Mouse (Mus musculus) thymus, adult 18-20 months (tissue): ENCODE results near the gene Sgip1.

Experiments used
- DNase-seq, 2 experiments: peaks; one replicate each; pipeline ENCODE4 v3.0.0; 2022; ENCODE audit warnings: mixed read lengths in 2 of 2

The Sgip1 gene

GRCm38 (mm10) chr4:102900166-102900565, 159.1 kb downstream of the Sgip1 start:
- DNase-seq, result peak in 1 of 2 experiments; percentile 9

- DNase-seq, result no peak
Observed at GRCm38 (mm10) chr4:102907843-102908427, 166.8 kb downstream of the Sgip1 start.

- DNase-seq, result no peak
Observed at GRCm38 (mm10) chr4:102910191-102910590, 169.1 kb downstream of the Sgip1 start.

- no peak for DNase-seq
Observed at GRCm38 (mm10) chr4:102913176-102913575, 172.1 kb downstream of the Sgip1 start.

GRCm38 (mm10) chr4:102913700-102914327, 172.7 kb downstream of the Sgip1 start:
- no peak for DNase-seq

- no peak for DNase-seq
Observed at GRCm38 (mm10) chr4:102918191-102918590, 177.1 kb downstream of the Sgip1 start.

GRCm38 (mm10) chr4:102929491-102929890, 188.4 kb downstream of the Sgip1 start:
- no peak for DNase-seq

GRCm38 (mm10) chr4:102930679-102931078, 189.6 kb downstream of the Sgip1 start:
- no peak for DNase-seq

- DNase-seq, result no peak
Observed at GRCm38 (mm10) chr4:102940266-102940665, 199.2 kb downstream of the Sgip1 start.

- no peak for DNase-seq
Observed at GRCm38 (mm10) chr4:102940738-102941137, 199.6 kb downstream of the Sgip1 start.

- no peak for DNase-seq
Observed at GRCm38 (mm10) chr4:102944325-102944724, 203.2 kb downstream of the Sgip1 start.

- no peak for DNase-seq
Observed at GRCm38 (mm10) chr4:102952476-102952875, 211.4 kb downstream of the Sgip1 start.

- DNase-seq, result no peak
Observed at GRCm38 (mm10) chr4:102955294-102955956, 214.3 kb downstream of the Sgip1 start.

- DNase-seq, result no peak
Observed at GRCm38 (mm10) chr4:102959409-102959808, 218.3 kb downstream of the Sgip1 start.

- no peak for DNase-seq
Observed at GRCm38 (mm10) chr4:102964174-102964573, 223.1 kb downstream of the Sgip1 start.

GRCm38 (mm10) chr4:102967811-102968210, 226.7 kb downstream of the Sgip1 start:
- DNase-seq, result no peak

- DNase-seq, result no peak
Observed at GRCm38 (mm10) chr4:102969599-102969998, 228.5 kb downstream of the Sgip1 start.

GRCm38 (mm10) chr4:102971159-102971558, 230.1 kb downstream of the Sgip1 start:
- no peak for DNase-seq

GRCm38 (mm10) chr4:102972071-102972470, 231.0 kb downstream of the Sgip1 start:
- no peak for DNase-seq

- no peak for DNase-seq
Observed at GRCm38 (mm10) chr4:102974172-102974571, 233.1 kb downstream of the Sgip1 start.

GRCm38 (mm10) chr4:102976290-102977275, 235.5 kb downstream of the Sgip1 start:
- DNase-seq, result no peak

GRCm38 (mm10) chr4:102977778-102978321, 236.8 kb downstream of the Sgip1 start:
- DNase-seq, result no peak

- no peak for DNase-seq
Observed at GRCm38 (mm10) chr4:102978440-102978839, 237.3 kb downstream of the Sgip1 start, which contains the start of gene Tctex1d1. Tctex1d1 (plus strand) TSS chr4:102978606.
